Mouse (Mus musculus): Measurements from ENCODE around the gene Rpl35.

The Rpl35 gene

DNA sequence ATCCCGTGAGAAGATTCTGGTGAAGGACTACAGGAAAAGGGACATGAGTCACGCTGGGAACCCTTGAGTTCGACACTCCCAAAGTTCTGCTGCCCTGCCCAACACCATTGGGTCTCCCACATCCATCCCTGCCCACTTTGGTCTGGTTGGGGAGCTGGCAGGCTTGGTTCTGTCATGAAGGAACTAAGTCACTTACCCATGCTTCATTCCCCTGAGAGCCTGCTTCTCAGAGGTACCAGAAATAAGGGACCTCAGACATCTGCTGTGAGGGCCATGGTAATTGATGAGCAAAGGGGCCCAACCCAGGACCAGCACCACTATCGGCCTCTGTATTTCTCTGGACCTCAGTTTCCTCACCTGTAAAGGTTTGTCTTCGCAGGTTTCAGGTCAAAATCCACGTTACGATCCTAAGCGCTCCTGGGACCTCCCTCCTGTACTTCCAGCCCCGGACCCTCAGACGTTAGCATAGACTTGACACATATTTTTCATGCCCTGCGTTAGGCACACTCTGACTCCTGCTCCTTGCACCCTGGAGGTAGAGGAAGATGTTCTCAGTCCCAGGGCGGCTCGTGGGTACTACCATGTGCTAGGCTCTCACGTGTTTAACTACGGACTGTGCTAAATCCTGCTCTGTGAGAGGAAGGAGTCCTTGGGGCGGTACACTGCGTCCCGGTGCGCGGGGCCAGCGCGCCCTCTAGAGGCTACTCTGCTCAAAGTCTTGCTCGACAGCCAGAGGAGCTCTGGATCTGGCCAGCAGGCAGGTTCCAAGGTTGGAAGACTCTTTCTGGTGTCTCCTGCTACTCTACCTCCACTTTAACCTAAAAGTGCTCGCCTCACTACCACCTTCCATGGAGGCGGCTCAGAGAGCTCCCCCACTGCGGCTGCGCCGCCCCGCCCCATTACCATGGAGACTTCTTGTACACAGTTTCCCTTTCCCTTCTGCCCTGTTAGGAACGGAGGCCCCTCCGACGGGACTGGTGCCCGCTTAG lies 7.7 kb downstream of the Rpl35 start, which contains the start of gene Wdr38:
Gene Wdr38 (plus strand): TSS at position 91 of the 989 bp plus-strand sequence.
- peak; percentile 94 for DNase-seq

GRCm38 (mm10) chr2:38992452-38992851 lies 13.0 kb downstream of the Rpl35 start:
- peak; percentile 35 for DNase-seq

GRCm38 (mm10) chr2:38992004-38992403 lies 13.4 kb downstream of the Rpl35 start:
- DNase-seq = no peak

GRCm38 (mm10) chr2:38988929-38989328 lies 16.5 kb downstream of the Rpl35 start:
- DNase-seq = no peak

DNA sequence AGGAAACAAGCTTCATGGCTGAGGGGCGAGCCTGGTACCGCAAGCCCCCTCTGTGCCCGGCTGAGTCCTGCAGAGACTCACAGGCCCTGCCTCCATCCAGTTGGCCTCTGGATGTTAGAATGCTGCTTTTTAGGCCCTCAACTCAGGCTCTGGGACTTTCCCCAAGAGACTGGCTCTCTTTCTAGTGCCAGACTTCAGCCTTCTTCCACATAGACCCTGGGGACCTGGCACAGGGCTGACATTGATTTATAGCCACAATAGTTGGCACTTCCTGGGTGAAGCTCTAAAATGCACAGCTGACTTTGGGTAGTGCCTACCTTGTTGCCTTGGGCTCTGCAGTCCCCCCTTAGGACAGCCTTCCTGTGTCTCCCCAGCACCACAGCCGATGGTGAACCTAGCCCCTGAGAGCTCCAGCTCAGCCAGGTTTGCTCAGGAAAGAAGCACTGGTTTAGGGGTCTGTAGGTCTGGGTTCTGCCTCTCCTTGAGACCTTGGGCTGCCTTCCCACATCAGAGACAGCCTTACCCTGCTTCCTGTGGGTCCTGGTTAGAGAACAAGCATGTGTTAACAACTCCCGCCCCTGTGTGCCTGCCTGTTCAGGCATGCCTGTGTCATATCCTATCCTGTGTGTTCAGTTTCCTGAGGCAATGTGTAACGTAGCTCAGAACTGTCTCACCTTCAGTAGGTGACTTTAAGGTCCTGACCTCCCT lies 17.5 kb downstream of the Rpl35 start:
- no peak for DNase-seq

- DNase-seq = no peak
These were observed 18.1 kb downstream of the Rpl35 start for GRCm38 (mm10) chr2:38987371-38987770.

- peak; percentile 32 for DNase-seq
These were observed 18.8 kb downstream of the Rpl35 start for GRCm38 (mm10) chr2:38986580-38986979.

DNA sequence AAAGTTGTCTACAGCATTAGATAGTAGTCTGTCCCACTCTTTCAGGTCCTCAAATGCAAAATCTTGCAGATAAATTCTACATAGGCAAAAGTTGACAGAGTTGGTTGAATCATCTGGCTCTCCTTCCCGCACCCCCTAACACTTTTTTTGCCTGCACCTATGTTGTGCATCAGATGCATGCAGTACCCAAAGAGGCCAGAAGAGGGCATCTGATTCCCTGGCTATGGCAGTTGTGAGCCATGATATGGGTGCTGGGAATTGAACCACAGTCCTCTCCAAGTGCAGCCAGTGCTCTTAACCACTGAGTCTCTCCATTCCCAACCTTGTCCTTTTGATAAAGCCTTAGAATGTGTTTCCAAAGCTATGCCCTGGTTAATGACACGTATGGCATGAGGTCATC lies 22.0 kb downstream of the Rpl35 start:
- DNase-seq = no peak

- no peak for DNase-seq
These were observed 27.6 kb downstream of the Rpl35 start for GRCm38 (mm10) chr2:38977837-38978236.

GRCm38 (mm10) chr2:38975941-38976805 lies 29.3 kb downstream of the Rpl35 start:
- DNase-seq = no peak

DNA sequence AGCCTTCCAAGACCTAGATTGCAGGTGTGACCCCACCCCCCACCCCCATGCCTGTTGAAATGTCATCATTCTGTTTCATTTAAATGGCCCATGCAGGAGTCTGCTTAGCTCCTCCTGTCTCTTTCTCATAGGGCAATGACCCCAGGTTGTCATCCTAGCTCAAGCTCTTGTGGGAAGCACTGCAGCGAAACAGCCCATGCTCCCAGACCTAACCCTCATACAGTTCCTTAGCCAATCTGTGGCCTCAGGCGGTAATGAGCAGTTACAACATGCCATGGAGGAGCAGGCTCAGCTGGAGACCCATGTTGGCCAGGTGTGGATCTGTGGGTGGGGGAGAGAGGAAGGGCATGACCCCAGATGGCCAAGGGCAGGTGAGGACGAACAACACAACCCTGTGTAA lies 30.2 kb downstream of the Rpl35 start:
- no peak for DNase-seq

GRCm38 (mm10) chr2:38974171-38974570 lies 31.3 kb downstream of the Rpl35 start:
- DNase-seq = no peak

DNA sequence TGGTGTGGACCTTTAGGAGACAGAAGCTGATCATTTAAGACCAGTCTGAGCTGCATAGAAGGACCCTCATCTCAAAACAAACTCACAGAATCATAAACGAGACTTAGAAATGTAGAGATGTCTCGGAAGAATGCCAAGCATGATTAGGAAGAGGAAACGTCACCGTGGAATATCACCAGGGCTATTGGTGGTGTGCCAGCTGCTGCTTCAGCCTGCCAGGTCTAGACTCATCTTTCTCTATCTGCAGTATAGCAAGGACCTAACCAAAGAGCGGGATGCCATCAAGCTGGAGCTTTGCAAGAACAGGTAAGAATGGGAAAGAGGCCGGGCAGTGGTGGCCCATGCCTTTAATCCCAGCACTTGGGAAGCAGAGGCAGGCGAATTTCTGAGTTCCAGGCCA lies 31.7 kb downstream of the Rpl35 start:
- no peak for DNase-seq

GRCm38 (mm10) chr2:38973223-38973622 lies 32.2 kb downstream of the Rpl35 start:
- DNase-seq = no peak

GRCm38 (mm10) chr2:38970057-38970456 lies 35.4 kb downstream of the Rpl35 start:
- DNase-seq = no peak

GRCm38 (mm10) chr2:38969650-38970049 lies 35.8 kb downstream of the Rpl35 start:
- DNase-seq = no peak

DNA sequence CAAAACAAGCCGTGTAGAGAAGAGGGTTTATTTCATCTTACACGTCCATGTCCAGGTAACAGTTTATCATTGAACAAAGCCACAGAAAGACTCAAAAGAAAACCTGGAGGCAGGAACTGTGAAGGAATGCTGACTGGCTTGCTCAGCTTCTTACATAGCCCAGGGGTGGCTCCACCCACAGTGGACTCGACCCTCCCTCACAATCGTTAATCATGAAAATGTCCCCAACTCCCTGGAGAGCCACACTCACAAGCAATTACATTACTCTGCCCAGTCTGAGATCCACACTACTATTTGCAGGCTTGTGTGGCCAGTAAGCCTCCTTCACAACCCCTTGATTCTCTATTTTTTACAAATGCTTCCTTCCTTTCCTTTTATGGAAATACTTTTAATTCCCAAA lies 41.2 kb downstream of the Rpl35 start:
- DNase-seq = no peak

- DNase-seq = no peak
These were observed 47.7 kb downstream of the Rpl35 start for GRCm38 (mm10) chr2:38957671-38958223.

DNA sequence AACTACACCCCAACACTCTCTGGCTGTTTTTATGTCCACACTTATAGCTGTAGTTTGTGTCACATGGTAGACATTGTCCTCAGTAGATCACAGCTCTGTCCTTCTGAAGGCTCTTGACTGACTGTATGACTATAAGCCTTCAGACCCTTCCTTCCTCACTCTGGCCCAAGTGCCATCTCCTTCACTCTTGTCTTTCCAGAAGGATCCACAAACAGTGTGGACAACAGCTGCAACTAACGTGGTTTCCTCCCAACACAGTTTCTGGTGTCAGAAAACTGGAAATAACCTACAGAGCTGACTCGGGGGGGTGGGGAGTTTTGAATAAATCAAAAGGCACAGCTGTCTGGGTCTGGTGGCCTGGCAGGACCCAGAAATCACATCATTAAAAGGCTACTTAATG lies 49.4 kb downstream of the Rpl35 start:
- no peak for DNase-seq

GRCm38 (mm10) chr2:38953152-38953883 lies 52.1 kb downstream of the Rpl35 start:
- peak; percentile 26 for DNase-seq
